Mouse (Mus musculus): ENCODE measurements at regions not wholly inside any gene's neighbourhood (a gene's known extent, or its start where the extent isn't known, plus 50 kb on each side); places are given as distances from the start of the nearest gene placed in this dataset.

GRCm38 (mm10) chr1:165086131-165086530, 74.4 kb downstream of the Tbx19 start:
- Histone ChIP-seq H3K36me3 (ENCODE audit: control insufficient read depth, insufficient read depth, low read length) (no peaks in the 10 kb centered on the region), H3K4me3 (ENCODE audit: low read length) (no peak overlapping the region), H3K4me1 (replicated peaks; ENCODE audit: control insufficient read depth, insufficient read depth, low read length) (no peaks in the 10 kb centered on the region), H3K27ac (ENCODE audit: low read length) (no peak overlapping the region), H3K27me3 (ENCODE audit: control insufficient read depth, insufficient read depth, low read depth, low read length) (no peaks in the 10 kb centered on the region), H3K9ac (ENCODE audit: low read length) (no peak overlapping the region), H3K9me3 (ENCODE audit: control insufficient read depth, low read length) (no peaks in the 10 kb centered on the region), H3K4me2 (ENCODE audit: low read depth, low read length) (no peak overlapping the region)
- WGBS, result 65% methylated on average over 3 of the region's 3 CpGs
- no peak for ATAC-seq (ENCODE audit: low read depth)

GRCm38 (mm10) chr1:165084753-165085152, 75.8 kb downstream of the Tbx19 start:
- Histone ChIP-seq H3K4me1 (replicated peaks; ENCODE audit: control insufficient read depth, insufficient read depth, low read length) (no peaks in the 10 kb centered on the region), H3K4me2 (ENCODE audit: low read depth, low read length) (no peak overlapping the region), H3K9ac (ENCODE audit: low read length) (no peak overlapping the region), H3K4me3 (ENCODE audit: low read length) (no peak overlapping the region), H3K9me3 (ENCODE audit: control insufficient read depth, low read length) (no peaks in the 10 kb centered on the region), H3K27ac (ENCODE audit: low read length) (no peak overlapping the region), H3K27me3 (ENCODE audit: control insufficient read depth, insufficient read depth, low read depth, low read length) (no peaks in the 10 kb centered on the region), H3K36me3 (ENCODE audit: control insufficient read depth, insufficient read depth, low read length) (no peaks in the 10 kb centered on the region)
- WGBS, result 72% methylated on average over 9 of the region's 9 CpGs
- no peak for ATAC-seq (ENCODE audit: low read depth)

- Histone ChIP-seq H3K4me2 (ENCODE audit: low read depth, low read length) (no peak overlapping the region), H3K9me3 (ENCODE audit: control insufficient read depth, low read length) (no peaks in the 10 kb centered on the region), H3K27ac (ENCODE audit: low read length) (no peak overlapping the region), H3K4me3 (ENCODE audit: low read length) (no peak overlapping the region), H3K27me3 (ENCODE audit: control insufficient read depth, insufficient read depth, low read depth, low read length) (no peaks in the 10 kb centered on the region), H3K9ac (ENCODE audit: low read length) (no peak overlapping the region), H3K36me3 (ENCODE audit: control insufficient read depth, insufficient read depth, low read length) (no peaks in the 10 kb centered on the region), H3K4me1 (replicated peaks; ENCODE audit: control insufficient read depth, insufficient read depth, low read length) (no peaks in the 10 kb centered on the region)
- WGBS, result 58% methylated on average over 6 of the region's 6 CpGs
- ATAC-seq (ENCODE audit: low read depth), result no peak
These were observed 76.4 kb downstream of the Tbx19 start for GRCm38 (mm10) chr1:165084179-165084578.

- no peaks in the 10 kb centered on the region for H3K4me1 ChIP-seq (replicated peaks; ENCODE audit: control insufficient read depth, insufficient read depth, low read length)
- WGBS, result 82% methylated on average over 9 of the region's 9 CpGs
- H3K27ac ChIP-seq (ENCODE audit: low read length), result no peak overlapping the region
- no peaks in the 10 kb centered on the region for H3K27me3 ChIP-seq (ENCODE audit: control insufficient read depth, insufficient read depth, low read depth, low read length)
- H3K4me2 ChIP-seq (ENCODE audit: low read depth, low read length), result no peak overlapping the region
- H3K36me3 ChIP-seq (ENCODE audit: control insufficient read depth, insufficient read depth, low read length), result no peaks in the 10 kb centered on the region
- H3K4me3 ChIP-seq (ENCODE audit: low read length), result no peak overlapping the region
- H3K9me3 ChIP-seq (ENCODE audit: control insufficient read depth, low read length), result no peaks in the 10 kb centered on the region
- H3K9ac ChIP-seq (ENCODE audit: low read length), result no peak overlapping the region
- no peak for ATAC-seq (ENCODE audit: low read depth)
These were observed 80.2 kb downstream of the Tbx19 start for GRCm38 (mm10) chr1:165080351-165080750.

- no peak overlapping the region for H3K4me2 ChIP-seq (ENCODE audit: low read depth, low read length)
- no peaks in the 10 kb centered on the region for H3K27me3 ChIP-seq (ENCODE audit: control insufficient read depth, insufficient read depth, low read depth, low read length)
- no peak overlapping the region for H3K27ac ChIP-seq (ENCODE audit: low read length)
- H3K4me1 ChIP-seq (replicated peaks; ENCODE audit: control insufficient read depth, insufficient read depth, low read length), result no peaks in the 10 kb centered on the region
- H3K36me3 ChIP-seq (ENCODE audit: control insufficient read depth, insufficient read depth, low read length), result no peaks in the 10 kb centered on the region
- H3K4me3 ChIP-seq (ENCODE audit: low read length), result no peak overlapping the region
- H3K9me3 ChIP-seq (ENCODE audit: control insufficient read depth, low read length), result no peaks in the 10 kb centered on the region
- WGBS, result 70% methylated on average over 4 of the region's 4 CpGs
- no peak overlapping the region for H3K9ac ChIP-seq (ENCODE audit: low read length)
- no peak for ATAC-seq (ENCODE audit: low read depth)
These were observed 83.3 kb downstream of the Tbx19 start for GRCm38 (mm10) chr1:165077313-165077712.

- Histone ChIP-seq H3K36me3 (ENCODE audit: control insufficient read depth, insufficient read depth, low read length) (no peaks in the 10 kb centered on the region), H3K4me1 (replicated peaks; ENCODE audit: control insufficient read depth, insufficient read depth, low read length) (no peaks in the 10 kb centered on the region), H3K4me3 (ENCODE audit: low read length) (no peak overlapping the region), H3K4me2 (ENCODE audit: low read depth, low read length) (no peak overlapping the region), H3K9ac (ENCODE audit: low read length) (no peak overlapping the region), H3K27ac (ENCODE audit: low read length) (no peak overlapping the region), H3K9me3 (ENCODE audit: control insufficient read depth, low read length) (no peaks in the 10 kb centered on the region), H3K27me3 (ENCODE audit: control insufficient read depth, insufficient read depth, low read depth, low read length) (no peaks in the 10 kb centered on the region)
- no peak for ATAC-seq (ENCODE audit: low read depth)
- 36% methylated on average over 5 of the region's 5 CpGs for WGBS
These were observed 85.1 kb downstream of the Tbx19 start for GRCm38 (mm10) chr1:165075301-165076082.

- ATAC-seq (ENCODE audit: low read depth), result no peak
- Histone ChIP-seq H3K27me3 (ENCODE audit: control insufficient read depth, insufficient read depth, low read depth, low read length) (no peaks in the 10 kb centered on the region), H3K9me3 (ENCODE audit: control insufficient read depth, low read length) (no peaks in the 10 kb centered on the region), H3K27ac (ENCODE audit: low read length) (no peak overlapping the region), H3K36me3 (ENCODE audit: control insufficient read depth, insufficient read depth, low read length) (no peaks in the 10 kb centered on the region), H3K9ac (ENCODE audit: low read length) (no peak overlapping the region), H3K4me3 (ENCODE audit: low read length) (no peak overlapping the region), H3K4me2 (ENCODE audit: low read depth, low read length) (no peak overlapping the region), H3K4me1 (replicated peaks; ENCODE audit: control insufficient read depth, insufficient read depth, low read length) (no peaks in the 10 kb centered on the region)
- 81% methylated on average over 4 of the region's 4 CpGs for WGBS
These were observed 88.6 kb downstream of the Tbx19 start for GRCm38 (mm10) chr1:165071831-165072491.

GRCm38 (mm10) chr1:165064981-165065380, 95.6 kb downstream of the Tbx19 start:
- H3K4me3 ChIP-seq (ENCODE audit: low read length), result no peak overlapping the region
- 87% methylated on average over 5 of the region's 5 CpGs for WGBS
- no peak overlapping the region for H3K9ac ChIP-seq (ENCODE audit: low read length)
- H3K4me2 ChIP-seq (ENCODE audit: low read depth, low read length), result no peak overlapping the region
- no peak overlapping the region for H3K27ac ChIP-seq (ENCODE audit: low read length)
- no peak for ATAC-seq (ENCODE audit: low read depth)
- no peaks in the 10 kb centered on the region for H3K9me3 ChIP-seq (ENCODE audit: control insufficient read depth, low read length)
- H3K27me3 ChIP-seq (ENCODE audit: control insufficient read depth, insufficient read depth, low read depth, low read length), result no peaks in the 10 kb centered on the region
- no peaks in the 10 kb centered on the region for H3K36me3 ChIP-seq (ENCODE audit: control insufficient read depth, insufficient read depth, low read length)
- no peaks in the 10 kb centered on the region for H3K4me1 ChIP-seq (replicated peaks; ENCODE audit: control insufficient read depth, insufficient read depth, low read length)

- ATAC-seq (ENCODE audit: low read depth), result no peak
- no peaks in the 10 kb centered on the region for H3K4me1 ChIP-seq (replicated peaks; ENCODE audit: control insufficient read depth, insufficient read depth, low read length)
- H3K4me3 ChIP-seq (ENCODE audit: low read length), result no peak overlapping the region
- no peak overlapping the region for H3K9ac ChIP-seq (ENCODE audit: low read length)
- H3K36me3 ChIP-seq (ENCODE audit: control insufficient read depth, insufficient read depth, low read length), result no peaks in the 10 kb centered on the region
- 63% methylated on average over 8 of the region's 8 CpGs for WGBS
- H3K4me2 ChIP-seq (ENCODE audit: low read depth, low read length), result no peak overlapping the region
- H3K27me3 ChIP-seq (ENCODE audit: control insufficient read depth, insufficient read depth, low read depth, low read length), result no peaks in the 10 kb centered on the region
- no peaks in the 10 kb centered on the region for H3K9me3 ChIP-seq (ENCODE audit: control insufficient read depth, low read length)
- no peak overlapping the region for H3K27ac ChIP-seq (ENCODE audit: low read length)
These were observed 97.6 kb downstream of the Tbx19 start for GRCm38 (mm10) chr1:165062813-165063492.
